Mouse (Mus musculus) hindbrain, embryonic 12.5 days (tissue): ENCODE results near the gene Hoxb8. TPM values are rescaled to one million over a fixed set of nuclear protein-coding genes. Genes with fewer than 3 reads are reported as not detected.
A peak's percentile ranks its signal among the peaks of the same experiment; 100 is the strongest.

Experiments used
- ATAC-seq: fragments of 200-750 bp; cut with Nextera tagmentation; 2 replicates; pipeline ENCODE4 v1.8.0; 2017; ENCODE audit warnings: moderate TSS enrichment; ENCODE audit not compliant: low FRiP score
- H3K27ac ChIP-seq: fragments of 300-500 bp; sonication (generic); 2 replicates; pipeline ENCODE4 v1.5.1; 2016; ENCODE audit warnings: mild to moderate bottlenecking
- H3K27me3 ChIP-seq: fragments of 300-500 bp; sonication (generic); 2 replicates; pipeline ENCODE4 v1.6.1; 2016; ENCODE audit warnings: mild to moderate bottlenecking
- H3K36me3 ChIP-seq: fragments of 300-500 bp; sonication (generic); 2 replicates; pipeline ENCODE4 v1.6.1; 2016; ENCODE audit warnings: mild to moderate bottlenecking
- H3K4me1 ChIP-seq: fragments of 300-500 bp; sonication (generic); 2 replicates; pipeline ENCODE4 v1.6.1; 2016
- H3K4me2 ChIP-seq: fragments of 300-500 bp; sonication (generic); replicated peaks from 2 replicates; pipeline ENCODE4 v1.6.1; 2016; ENCODE audit warnings: mild to moderate bottlenecking
- H3K4me3 ChIP-seq: fragments of 300-500 bp; sonication (generic); 2 replicates; pipeline ENCODE4 v1.5.1; 2016; ENCODE audit warnings: mild to moderate bottlenecking
- H3K9ac ChIP-seq: fragments of 300-500 bp; sonication (generic); 2 replicates; pipeline ENCODE4 v1.6.1; 2016; ENCODE audit warnings: mild to moderate bottlenecking, moderate library complexity
- H3K9me3 ChIP-seq: fragments of 300-500 bp; sonication (generic); replicated peaks from 2 replicates; pipeline ENCODE4 v1.6.1; 2016; ENCODE audit warnings: mild to moderate bottlenecking
- WGBS: fragments of 180-500 bp; shearing (Covaris S2); methylation state at CpG from one replicate; pipeline ENCODE4 v1.1.7; 2016; 5-methylcytosine and 5-hydroxymethylcytosine counted together
- polyA plus RNA-seq: library from polyadenylated mRNA; unstranded; fragments of >200 nt; fragmentation: Nextera tagmentation; extraction: Ambion mirVana; gene quantifications from 2 replicates; pipeline ENCODE4 v1.2.1, GENCODE M21; 2016

Gene Hoxb8
- polyA plus RNA-seq, 1 experiment from 2014 or later: 8.1 TPM

DNA sequence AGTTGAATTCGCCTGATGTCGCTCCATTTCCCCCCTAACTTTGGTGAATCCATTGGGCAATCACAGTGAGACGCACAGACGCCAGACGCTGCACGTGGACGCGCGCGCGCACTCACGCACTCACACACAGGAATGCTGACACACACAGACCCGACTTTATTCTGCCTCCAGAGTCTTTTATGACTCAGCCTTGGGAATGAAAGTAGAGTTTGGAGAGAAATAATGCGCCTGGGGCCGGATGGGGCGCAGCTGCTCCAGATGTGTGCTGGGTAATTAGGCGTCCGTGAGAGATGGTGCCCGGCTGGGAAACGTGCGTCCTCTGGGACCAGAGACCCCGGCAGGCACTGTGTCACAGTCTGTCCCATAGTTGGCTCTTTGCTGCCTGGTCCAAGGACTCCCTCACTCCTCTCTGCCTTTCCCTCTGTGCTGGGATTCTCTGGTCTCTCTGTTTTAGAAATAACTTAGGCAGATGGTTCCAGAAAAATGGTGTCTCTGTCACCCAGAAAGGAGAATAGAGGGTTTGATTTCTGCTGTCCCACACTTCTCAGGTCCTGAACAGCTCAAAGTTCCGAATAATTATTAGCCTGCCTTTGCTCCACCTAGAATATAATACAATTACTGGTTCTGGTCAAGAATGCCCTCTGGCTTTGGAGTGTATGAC lies 21.3 kb upstream of the Hoxb8 start:
- Histone ChIP-seq H3K4me3 (no peak overlapping the region), H3K9ac (no peak overlapping the region), H3K4me2 (no peak overlapping the region), H3K9me3 (no peaks in the 10 kb centered on the region), H3K27me3 (peaks cover 100% of the 10 kb centered on the region), H3K36me3 (no peaks in the 10 kb centered on the region), H3K4me1 (no peaks in the 10 kb centered on the region; the same call in 1 of the 2 replicates), H3K27ac (no peak overlapping the region)
- WGBS: 1% methylated on average over 23 of the region's 23 CpGs
- ATAC-seq: no peak

- no peak for ATAC-seq
- H3K9ac ChIP-seq: no peak overlapping the region
- WGBS: 1% methylated on average over 24 of the region's 24 CpGs
- peaks cover 100% of the 10 kb centered on the region for H3K27me3 ChIP-seq
- no peaks in the 10 kb centered on the region for H3K9me3 ChIP-seq
- H3K27ac ChIP-seq: no peak overlapping the region
- no peak overlapping the region for H3K4me3 ChIP-seq
- no peaks in the 10 kb centered on the region; the same call in 1 of the 2 replicates for H3K4me1 ChIP-seq
- H3K4me2 ChIP-seq: no peak overlapping the region
- no peaks in the 10 kb centered on the region for H3K36me3 ChIP-seq
These were observed 20.3 kb upstream of the Hoxb8 start for GRCm38 (mm10) chr11:96261323-96261890.

GRCm38 (mm10) chr11:96262262-96262830 lies 19.4 kb upstream of the Hoxb8 start:
- H3K9me3 ChIP-seq: no peaks in the 10 kb centered on the region
- no peak overlapping the region for H3K27ac ChIP-seq
- WGBS: 7% methylated on average over 6 of the region's 6 CpGs
- H3K9ac ChIP-seq: no peak overlapping the region
- no peaks in the 10 kb centered on the region; the same call in 1 of the 2 replicates for H3K4me1 ChIP-seq
- H3K4me3 ChIP-seq: no peak overlapping the region
- H3K36me3 ChIP-seq: no peaks in the 10 kb centered on the region
- peaks cover 100% of the 10 kb centered on the region for H3K27me3 ChIP-seq
- H3K4me2 ChIP-seq: no peak overlapping the region
- no peak for ATAC-seq

- Histone ChIP-seq H3K9ac (no peak overlapping the region), H3K27me3 (peaks cover 98% of the 10 kb centered on the region), H3K4me2 (no peak overlapping the region), H3K4me3 (no peak overlapping the region), H3K4me1 (no peaks in the 10 kb centered on the region; the same call in 1 of the 2 replicates), H3K9me3 (no peaks in the 10 kb centered on the region), H3K36me3 (no peaks in the 10 kb centered on the region), H3K27ac (no peak overlapping the region)
- under 1% methylated on average over 33 of the region's 33 CpGs for WGBS
- ATAC-seq: no peak
These were observed 17.9 kb upstream of the Hoxb8 start for GRCm38 (mm10) chr11:96263636-96264389.

- no peak for ATAC-seq
- H3K4me3 ChIP-seq: no peak overlapping the region
- H3K4me1 ChIP-seq: no peaks in the 10 kb centered on the region; the same call in 1 of the 2 replicates
- H3K36me3 ChIP-seq: no peaks in the 10 kb centered on the region
- H3K27me3 ChIP-seq: peaks cover 98% of the 10 kb centered on the region
- no peak overlapping the region for H3K4me2 ChIP-seq
- under 1% methylated on average over 8 of the region's 8 CpGs for WGBS
- H3K9me3 ChIP-seq: no peaks in the 10 kb centered on the region
- no peak overlapping the region for H3K27ac ChIP-seq
- no peak overlapping the region for H3K9ac ChIP-seq
These were observed 17.2 kb upstream of the Hoxb8 start for GRCm38 (mm10) chr11:96264390-96265020.

DNA sequence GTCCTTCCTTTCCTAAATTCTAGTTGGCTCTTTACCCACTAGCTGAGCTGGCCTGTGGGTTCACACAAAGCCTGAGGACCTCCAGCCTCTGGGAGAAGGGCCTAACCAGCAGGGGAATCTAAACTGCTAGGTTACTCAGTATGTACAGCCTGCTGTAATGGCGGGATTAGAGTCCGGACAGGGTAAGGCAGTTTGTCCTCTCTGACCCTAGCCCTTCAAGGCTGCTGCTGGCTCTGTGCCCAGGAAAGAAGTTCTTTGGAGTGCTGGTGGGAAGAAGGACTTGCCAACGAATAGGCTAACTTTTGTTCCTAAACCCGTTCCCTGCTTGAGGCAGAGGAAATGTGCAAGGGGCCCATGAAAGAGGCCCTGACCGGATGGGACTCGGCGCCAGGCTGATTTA lies 15.8 kb upstream of the Hoxb8 start:
- Histone ChIP-seq H3K9me3 (no peaks in the 10 kb centered on the region), H3K4me2 (no peak overlapping the region), H3K27ac (no peak overlapping the region), H3K9ac (no peak overlapping the region), H3K4me3 (no peak overlapping the region), H3K27me3 (peaks cover 98% of the 10 kb centered on the region), H3K4me1 (no peaks in the 10 kb centered on the region), H3K36me3 (no peaks in the 10 kb centered on the region)
- 0% methylated on average over 7 of the region's 7 CpGs for WGBS
- no peak for ATAC-seq

GRCm38 (mm10) chr11:96267021-96267920 lies 14.4 kb upstream of the Hoxb8 start:
- Histone ChIP-seq H3K9ac (no peak overlapping the region), H3K36me3 (no peaks in the 10 kb centered on the region), H3K27me3 (peaks cover 98% of the 10 kb centered on the region), H3K4me3 (no peak overlapping the region), H3K9me3 (no peaks in the 10 kb centered on the region), H3K27ac (no peak overlapping the region), H3K4me2 (no peak overlapping the region), H3K4me1 (peaks cover 3% of the 10 kb centered on the region; the same call in 1 of the 2 replicates)
- WGBS: 9% methylated on average over 7 of the region's 7 CpGs
- no peak for ATAC-seq

DNA sequence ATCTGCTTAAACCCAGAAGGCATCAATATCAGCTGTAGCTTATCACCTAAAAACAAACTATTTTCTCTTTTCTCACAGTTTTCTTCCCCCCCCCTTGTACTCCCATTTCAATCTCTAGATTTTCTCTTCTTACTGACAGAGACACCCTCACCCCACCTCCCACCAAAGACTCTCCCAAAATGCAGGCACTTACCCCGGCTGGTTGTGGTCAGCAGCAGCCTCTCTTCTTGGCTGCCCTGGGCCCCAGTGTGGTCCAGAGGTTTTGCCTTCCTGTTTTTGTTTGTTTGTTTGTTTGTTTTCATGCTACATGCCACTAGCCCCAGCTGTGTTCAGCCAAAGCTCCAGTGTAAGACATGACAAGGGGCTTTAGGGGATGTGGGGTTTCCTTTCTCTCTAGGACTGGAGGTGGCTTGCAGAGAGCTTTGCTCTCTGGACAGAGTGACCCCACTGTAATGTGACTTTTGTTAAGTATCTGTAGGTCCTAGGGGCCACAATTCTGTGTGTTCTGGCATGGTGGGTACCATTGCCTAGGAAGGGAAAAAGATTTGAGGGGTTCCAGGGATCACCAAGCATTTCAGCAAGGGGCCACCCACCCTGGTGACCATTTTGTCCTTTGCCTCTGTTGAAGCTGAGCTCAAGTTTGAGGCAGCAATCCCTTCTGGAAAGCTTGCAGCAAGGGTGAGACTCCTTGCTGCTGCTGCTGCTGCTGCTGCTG lies 13.5 kb upstream of the Hoxb8 start:
- Histone ChIP-seq H3K4me2 (no peak overlapping the region), H3K27ac (no peak overlapping the region), H3K36me3 (no peaks in the 10 kb centered on the region), H3K9ac (no peak overlapping the region), H3K4me3 (no peak overlapping the region), H3K9me3 (no peaks in the 10 kb centered on the region), H3K4me1 (peaks cover 6% of the 10 kb centered on the region), H3K27me3 (peaks cover 98% of the 10 kb centered on the region)
- no peak for ATAC-seq
- 4% methylated on average over 1 of the region's 1 CpGs for WGBS

GRCm38 (mm10) chr11:96269869-96270268 lies 11.8 kb upstream of the Hoxb8 start:
- Histone ChIP-seq H3K36me3 (no peaks in the 10 kb centered on the region), H3K4me3 (no peak overlapping the region), H3K27me3 (peaks cover 98% of the 10 kb centered on the region), H3K9ac (no peak overlapping the region), H3K9me3 (no peaks in the 10 kb centered on the region), H3K4me1 (peaks cover 6% of the 10 kb centered on the region), H3K4me2 (no peak overlapping the region), H3K27ac (no peak overlapping the region)
- no peak for ATAC-seq
- 1% methylated on average over 19 of the region's 19 CpGs for WGBS

DNA sequence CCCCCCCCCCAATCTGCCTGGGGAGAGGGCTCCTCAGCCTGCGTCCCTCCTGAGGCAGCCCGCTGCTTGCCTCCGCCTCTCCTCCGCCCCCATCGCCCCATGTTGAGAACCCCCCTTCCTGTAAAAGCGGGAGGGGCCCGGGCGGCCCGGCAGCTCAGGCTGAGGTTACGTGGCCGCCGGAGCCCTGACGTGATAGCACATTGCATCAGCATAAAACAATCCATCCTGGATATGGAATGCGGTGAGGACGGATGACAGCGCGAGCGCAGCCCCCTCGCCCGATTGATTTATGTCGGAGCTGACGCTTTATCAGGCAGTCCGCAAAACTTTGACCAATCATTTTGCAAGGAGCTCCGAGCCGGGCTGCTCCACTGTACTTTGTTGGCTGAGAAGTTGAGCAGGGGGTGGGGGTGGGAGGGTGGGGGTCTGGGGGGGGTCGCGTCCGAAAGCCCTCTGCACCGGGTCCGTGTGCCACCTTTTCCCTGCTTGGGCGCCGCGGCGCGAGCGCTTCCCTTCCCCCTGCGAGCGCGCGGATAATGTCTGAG lies 10.6 kb upstream of the Hoxb8 start, which contains the start of gene Hoxb9:
Gene Hoxb9 (plus strand): TSS at position 462 of the 545 bp plus-strand sequence.
- H3K4me3 ChIP-seq: peak within 1 kb of the TSS; percentile 23
- H3K36me3 ChIP-seq: no peaks in the 10 kb centered on the region
- no peaks in the 10 kb centered on the region for H3K9me3 ChIP-seq
- peaks cover 98% of the 10 kb centered on the region for H3K27me3 ChIP-seq
- no peak for ATAC-seq
- 0 out of 2 replicates have a peak within 1 kb of the TSS, but pooled peaks have one; percentile 15 for H3K4me2 ChIP-seq
- 1% methylated on average over 40 of the region's 40 CpGs for WGBS
- H3K4me1 ChIP-seq: peaks cover 6% of the 10 kb centered on the region
- H3K27ac ChIP-seq: no peak within 1 kb of the TSS
- peak within 1 kb of the TSS; percentile 23; the same call in 1 of the 2 replicates for H3K9ac ChIP-seq
